Mouse (Mus musculus) mouse embryonic stem cell (cell line): Measurements from ENCODE around the gene Clcf1.

Experiments
- in situ Hi-C, 2 experiments: fragments of 300-500 bp; cut with MboI; formaldehyde crosslinking; loops; 1 replicate in 1 of 2; 3 replicates in 1 of 2; pipeline ENCODE4 v1.14.3; 2019 to 2020; ENCODE audit warnings: low sequenced_read_pairs in 2 of 2, low pct_unique_long_range_greater_than_20kb in 1 of 2, mixed read lengths in 1 of 2; ENCODE audit not compliant: unreplicated experiment in 1 of 2

The Clcf1 gene

DNA sequence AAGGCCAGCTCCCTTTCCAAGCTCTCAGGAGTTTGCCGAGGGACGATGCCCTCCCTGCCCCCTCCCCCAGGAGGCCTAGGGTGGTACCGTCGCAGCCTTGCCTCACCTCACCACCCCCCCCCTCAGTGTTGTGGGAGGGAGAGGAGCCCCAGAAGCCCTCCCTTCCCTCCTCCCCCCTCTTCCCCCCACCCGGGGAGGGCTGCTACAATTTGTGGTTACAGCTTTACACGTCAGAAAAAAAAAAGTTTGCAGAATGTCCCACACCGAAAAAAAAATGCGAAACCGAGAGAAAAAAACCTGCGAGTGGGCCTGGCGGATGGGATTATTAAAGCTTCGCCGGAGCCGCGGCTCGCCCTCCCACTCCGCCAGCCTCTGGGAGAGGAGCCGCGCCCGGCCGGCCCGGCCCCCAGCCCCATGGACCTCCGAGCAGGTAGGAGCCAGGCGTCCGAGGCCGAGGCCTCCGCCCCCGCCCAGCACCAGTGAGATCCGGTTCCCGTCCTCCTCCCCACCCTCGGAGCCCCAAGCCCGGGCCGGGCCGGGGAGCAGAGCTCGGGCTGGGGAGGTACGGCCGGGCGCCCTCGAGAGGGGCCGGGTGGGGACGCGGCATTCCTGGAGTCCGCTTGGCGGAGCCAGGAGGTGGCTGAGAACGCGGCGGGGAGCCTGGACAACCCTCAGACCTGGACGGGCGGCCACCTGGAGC lies at the start of gene Clcf1, which contains the start of gene AC109138.7:
Clcf1 (plus strand) TSS at position 168 of the 700 bp plus-strand sequence.
AC109138.7 (plus strand) TSS at position 287 of the 700 bp plus-strand sequence.
- in situ Hi-C loops = no loop called here

DNA sequence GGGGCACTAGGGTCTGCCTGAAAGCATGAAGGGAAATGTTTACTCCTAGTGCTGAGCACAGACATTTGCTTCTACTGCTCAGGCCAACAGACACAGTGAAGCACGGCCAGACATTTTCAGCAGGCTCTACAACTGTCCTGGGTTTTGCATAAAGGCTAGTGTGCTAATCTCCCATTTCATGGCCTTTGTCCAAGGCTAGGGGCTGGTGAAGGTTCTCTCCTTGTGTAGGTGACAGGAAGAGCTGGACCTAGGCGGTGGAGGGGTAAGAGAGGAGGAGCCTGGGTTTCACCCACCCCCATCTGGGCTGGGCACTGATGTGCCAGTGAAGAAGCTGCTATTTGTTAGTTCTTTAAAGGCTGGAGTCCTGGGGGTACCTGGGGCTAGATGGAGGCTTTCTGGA lies 49.3 kb upstream of the Clcf1 start:
- in situ Hi-C loops = no loop called here

DNA sequence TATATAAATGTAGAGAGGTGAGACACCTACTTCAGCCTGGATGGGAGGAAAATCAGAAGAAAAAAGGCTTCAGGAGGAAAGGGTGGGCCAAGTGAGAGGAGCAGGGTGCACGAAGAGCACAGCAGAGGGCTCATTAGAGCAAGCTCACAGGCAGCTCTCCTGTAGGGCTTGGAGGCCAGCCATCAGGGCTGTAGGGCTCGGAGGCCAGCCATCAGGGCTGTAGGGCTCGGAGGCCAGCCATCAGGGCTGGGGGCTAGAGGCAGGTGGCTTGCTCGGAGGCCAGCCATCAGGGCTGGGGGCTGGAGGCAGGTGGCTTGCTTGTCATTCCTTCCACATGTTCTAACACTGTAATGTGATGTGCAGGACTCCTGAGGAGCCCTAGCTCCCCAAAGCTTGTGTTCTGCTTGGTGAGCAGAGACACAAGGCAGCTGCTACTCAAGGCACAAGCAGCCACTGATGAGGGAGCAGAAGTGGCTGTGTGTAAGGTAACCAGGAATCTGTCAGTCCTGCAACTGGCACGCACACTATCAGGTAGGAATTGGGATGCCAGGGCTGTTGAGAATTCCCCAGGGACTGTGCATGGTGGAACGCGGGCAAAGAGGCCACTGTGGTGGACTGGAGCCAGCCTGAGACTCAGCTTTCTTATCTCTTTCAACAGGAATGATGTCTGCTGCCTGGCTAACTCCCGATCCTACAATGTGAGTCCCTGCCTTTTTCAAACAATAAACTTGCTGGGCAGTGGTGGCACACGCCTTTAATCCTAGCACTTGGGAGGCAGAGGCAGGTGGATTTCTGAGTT lies 47.2 kb upstream of the Clcf1 start:
- in situ Hi-C loops = no loop called here

DNA sequence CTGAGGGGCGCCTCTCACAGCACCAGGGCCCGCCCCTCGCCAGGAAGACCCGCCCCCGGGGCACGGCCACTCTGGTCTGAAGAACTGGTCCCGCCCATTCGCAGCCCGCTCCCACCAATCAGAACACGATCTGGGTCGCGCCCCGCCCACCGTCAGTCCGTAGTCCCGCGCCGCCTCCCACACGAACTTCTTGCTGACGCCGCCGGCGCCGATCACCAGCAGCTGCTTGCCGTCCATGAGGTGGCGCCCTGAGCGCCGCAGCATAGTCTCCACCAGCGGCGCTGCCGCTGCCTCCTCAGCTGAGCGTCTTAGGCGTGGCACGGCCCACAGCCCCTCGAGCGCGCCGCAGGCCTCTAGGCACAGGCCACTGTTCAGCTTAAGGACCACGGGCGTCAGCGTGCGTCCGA lies 44.7 kb upstream of the Clcf1 start:
- in situ Hi-C loops = no loop called here

DNA sequence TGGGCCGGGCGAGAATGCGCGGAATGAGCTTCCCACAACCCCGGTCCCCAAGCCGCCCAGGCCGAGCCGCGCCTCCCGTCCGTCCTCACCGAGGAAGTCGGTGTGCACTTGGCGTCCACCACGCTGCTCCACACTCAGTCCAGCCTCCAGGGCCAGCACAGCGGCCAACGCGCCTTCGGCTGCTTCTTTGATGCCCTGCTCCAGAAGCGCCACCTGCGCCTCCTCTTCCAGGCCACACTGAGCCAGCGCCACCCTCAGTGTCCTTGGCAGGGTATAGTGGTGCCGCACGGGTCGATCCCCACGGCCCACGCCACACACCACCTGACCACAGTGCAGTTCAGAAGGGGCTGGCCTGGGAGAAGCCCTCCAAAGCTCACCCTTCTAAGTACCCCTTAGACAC lies 44.2 kb upstream of the Clcf1 start:
- in situ Hi-C loops = no loop called here

DNA sequence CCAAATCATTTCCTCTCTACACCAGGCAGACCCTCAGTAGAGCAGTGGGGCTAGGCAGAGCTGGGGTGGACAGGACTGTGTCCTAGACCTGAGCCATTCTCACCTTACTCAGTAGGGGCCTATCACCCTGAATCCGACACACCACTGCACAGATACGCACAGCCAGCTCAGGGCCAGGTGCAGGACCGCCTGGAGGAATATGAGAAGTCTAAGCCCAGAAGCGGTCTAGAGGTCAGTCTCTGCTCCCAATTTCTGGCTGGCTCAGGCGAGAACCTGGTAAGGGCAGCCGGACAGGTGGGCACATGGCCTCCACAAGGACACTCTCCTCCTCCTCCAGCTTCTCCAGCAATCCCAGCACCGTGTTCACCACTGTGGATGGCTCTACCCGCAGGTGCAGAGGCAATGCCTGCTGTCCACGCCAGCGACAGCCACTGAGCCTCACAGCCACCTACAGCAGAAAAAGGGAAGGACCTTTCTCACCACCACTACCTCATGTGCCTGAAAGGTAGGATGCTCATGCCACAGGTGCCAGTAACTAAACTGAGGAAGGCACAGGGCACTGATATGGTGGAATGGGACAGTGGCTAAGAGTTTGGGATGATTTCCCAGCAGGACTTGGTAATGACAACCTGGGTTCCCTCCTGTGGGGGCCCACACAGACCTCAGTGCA lies 43.2 kb upstream of the Clcf1 start:
- in situ Hi-C loops = no loop called here

DNA sequence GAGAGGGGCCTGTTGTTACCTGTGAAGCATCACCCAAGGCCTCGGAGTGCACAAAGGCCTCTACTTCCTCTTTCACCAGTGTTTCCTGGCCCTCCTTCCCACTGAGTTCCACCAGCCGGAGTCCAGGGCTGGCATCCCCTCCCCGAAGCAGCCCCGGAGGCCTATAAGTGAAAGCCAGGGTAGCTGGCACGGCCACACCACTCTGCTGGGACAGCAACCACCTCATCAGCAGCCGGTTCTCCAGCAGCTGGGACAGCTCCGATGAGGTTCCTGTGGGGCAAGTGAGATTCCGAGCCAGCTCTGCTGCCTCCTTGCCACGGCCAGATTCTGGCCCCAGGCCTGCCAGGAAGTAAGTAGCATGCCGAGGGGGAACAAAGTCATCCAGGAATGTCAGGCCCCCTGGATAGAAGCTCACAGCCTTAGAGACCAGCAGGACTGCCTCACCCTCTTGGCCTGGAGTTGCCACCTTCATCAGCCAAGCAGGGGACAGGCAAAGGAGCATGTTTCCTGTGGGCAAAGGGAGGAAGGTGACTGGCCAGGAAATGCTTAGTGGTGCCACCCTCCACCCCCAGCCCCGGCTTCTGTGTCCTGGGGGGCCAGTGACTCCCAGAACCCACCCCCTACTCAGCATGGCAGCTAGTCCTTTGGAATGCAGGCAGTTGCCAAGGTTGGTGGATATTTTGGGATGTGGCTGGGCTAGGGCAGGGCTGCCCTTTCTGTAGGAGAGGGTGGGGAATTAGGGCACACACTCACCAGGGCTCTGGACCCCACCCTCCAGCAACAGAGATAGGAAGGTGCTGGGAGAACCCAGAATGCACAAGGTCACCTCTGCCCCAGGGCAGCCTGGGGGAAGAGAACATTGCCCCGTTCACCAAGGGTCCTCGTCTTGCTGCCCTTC lies 42.4 kb upstream of the Clcf1 start:
- in situ Hi-C loops = no loop called here

DNA sequence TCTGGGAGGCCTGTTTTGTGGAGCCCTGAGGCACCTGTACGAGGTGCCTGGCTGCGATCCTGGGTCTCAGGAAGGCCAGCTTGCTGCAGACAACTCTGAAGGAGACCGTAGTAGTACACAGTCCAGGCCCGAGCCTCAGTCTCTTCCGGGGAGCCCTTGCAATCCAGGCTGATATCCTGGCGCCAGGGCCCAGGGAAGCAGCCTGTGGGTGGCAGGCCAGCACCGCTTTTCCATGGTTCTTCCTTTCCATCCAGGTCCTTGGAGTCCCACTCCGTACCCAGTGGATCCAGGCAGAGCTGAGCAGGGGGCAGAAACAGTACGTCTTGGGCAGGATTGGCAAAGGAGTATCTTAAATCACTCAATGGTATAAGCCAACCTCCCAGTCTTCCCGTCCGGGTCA lies 41.1 kb upstream of the Clcf1 start:
- in situ Hi-C loops = no loop called here

DNA sequence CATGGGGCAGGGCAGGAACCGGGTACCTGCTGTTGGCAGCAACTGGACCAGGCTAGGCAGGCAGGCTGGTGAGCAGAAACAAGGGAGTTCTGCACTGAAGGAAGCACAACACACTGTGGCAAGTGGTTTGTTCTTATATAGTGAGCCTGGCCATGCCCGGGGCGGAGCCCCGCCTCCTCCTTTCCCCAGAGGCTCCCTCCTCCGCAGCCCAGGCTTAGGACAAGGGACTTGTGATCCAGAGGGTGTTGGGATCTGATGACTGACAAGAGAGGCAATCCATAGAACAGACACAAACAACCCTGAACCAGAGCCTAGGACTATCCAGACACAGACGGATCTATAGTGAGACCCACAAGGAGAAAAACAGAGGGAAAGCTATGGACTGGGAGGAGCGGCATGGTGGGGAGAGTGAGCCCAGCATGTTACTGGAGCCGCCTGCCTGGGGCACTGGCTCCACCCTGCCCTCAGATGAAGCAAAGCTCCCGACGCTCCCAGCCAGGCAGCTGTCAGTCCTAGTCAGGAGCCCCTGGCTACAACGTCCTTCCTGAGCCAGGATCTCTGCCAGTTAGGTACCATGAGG lies 38.6 kb upstream of the Clcf1 start, which contains the start of gene Carns1:
Carns1 (minus strand) TSS at position 112 of the 580 bp plus-strand sequence.
- in situ Hi-C loops = no loop called here

DNA sequence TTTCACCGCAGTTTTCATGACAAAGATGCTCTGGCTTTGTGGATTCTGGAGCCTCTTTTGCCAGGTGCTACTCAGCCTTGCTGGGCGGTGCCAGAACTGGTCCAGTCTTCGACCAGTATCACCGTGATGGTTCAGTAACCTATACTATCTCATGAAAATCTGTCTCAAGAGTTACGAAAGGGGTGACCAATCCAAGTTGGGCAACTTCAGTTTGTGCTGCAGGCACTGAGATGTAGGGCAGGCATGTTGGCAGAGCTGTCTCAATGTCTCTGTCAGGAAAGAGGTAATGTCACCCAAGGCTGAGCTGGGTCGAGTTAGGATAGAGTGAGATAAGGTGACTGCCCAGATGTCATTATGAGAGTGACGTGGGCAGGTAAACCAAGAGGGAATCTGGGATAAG lies 33.6 kb upstream of the Clcf1 start:
- in situ Hi-C loops = no loop called here

DNA sequence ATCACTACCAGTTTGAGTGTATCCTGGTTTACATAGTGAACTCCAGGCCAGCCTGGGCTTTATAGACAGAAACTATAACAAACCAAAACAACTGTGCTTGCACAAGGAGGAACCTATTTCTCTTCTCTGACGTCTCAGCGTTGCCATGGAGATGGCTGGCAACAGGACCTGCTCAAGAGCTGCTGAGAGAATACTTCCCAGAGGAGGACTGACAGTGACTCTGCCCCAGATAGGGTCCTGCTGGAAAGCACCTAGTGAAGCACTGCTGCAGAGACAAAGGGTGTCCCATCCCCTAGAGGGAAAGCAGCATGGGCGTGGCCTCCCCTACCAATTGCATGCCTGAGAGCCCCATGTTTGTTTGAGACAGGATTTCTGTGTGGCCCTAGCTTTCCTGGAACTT lies 32.1 kb upstream of the Clcf1 start:
- in situ Hi-C loops = no loop called here

DNA sequence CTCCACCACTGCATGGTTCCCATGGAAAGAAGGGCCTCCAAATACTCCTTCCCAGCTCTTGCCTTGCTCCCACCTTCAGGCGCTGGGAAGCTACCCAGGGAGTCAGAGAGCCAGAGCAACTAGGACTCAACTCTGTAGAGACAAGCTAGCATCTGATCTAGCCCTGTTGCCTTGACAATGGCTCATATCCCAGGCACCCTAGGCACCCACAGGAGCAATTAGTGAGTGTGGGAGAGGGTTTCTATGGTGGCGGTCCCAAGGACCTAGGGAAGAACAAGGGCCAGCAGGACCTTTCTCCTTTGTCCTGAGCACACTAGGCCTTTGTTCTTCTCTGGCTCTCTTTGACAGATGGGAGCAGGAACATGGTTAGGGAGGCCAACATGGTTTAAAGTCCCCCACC lies 30.3 kb upstream of the Clcf1 start:
- in situ Hi-C loops = no loop called here

DNA sequence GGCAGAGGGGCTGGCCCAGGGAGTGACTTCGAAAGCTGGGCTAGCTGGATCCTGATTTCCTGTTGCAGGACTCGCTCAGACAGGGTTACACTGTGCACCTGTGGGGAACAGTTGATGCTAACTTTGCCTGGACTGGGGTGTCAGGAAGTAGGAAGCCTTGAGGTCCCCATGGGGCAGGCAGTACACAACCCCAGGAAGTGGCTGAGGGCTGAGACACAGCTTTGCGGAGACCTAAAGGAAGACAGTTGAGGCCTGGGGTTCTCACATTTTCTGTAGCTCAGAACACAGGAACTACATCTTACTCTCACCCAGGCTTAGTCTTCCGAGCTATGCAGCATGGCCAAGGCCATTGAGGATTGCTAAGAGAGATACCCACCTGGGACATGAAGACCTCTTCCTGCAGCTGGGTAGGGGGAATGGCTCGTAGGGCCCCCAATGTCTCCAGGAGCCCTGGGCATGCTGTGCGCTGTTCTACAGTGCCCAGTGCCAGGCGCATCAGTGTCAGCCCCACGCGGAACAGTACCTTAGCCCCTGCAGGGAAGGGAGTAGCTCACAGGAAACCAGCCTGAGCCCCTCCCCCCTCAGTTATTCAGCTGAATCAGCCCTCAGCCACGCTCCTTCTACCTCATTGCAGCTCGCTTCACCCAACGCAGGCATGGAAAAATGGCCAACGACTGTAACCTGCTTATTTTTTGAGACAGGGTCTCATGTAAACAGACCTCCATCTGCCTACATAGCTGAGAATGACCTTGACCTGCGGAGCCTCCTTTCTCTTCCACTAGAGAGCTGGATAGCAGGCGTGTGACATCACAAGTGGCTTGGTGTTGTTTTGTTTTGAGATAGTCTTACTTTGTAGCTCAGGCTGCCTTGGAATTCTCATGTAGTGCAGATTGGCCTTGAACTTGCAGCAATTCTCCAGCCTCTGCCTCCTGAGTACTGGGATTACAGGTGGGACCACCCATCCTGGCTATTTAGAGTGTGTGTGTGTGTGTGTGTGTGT lies 28.8 kb upstream of the Clcf1 start:
- in situ Hi-C loops = no loop called here

DNA sequence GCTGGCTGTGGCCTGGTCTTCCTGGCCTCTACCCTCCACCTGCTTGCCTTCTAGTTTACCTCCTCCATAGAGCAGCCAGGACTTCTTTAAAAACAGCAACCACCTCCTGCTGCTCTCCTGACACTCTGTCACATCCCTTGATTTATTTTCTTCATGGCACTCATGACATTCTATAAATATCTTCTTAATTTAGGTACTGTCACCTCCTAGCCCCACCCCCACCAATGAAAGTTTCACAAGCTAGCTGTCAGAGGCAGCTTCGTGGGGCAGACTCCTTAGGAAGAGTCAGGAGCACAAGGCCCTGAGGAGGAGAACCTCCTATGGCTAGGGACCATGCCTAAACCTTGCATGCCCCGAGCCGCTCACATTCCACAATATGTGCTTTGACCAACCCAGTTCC lies 26.7 kb upstream of the Clcf1 start:
- in situ Hi-C loops = no loop called here

DNA sequence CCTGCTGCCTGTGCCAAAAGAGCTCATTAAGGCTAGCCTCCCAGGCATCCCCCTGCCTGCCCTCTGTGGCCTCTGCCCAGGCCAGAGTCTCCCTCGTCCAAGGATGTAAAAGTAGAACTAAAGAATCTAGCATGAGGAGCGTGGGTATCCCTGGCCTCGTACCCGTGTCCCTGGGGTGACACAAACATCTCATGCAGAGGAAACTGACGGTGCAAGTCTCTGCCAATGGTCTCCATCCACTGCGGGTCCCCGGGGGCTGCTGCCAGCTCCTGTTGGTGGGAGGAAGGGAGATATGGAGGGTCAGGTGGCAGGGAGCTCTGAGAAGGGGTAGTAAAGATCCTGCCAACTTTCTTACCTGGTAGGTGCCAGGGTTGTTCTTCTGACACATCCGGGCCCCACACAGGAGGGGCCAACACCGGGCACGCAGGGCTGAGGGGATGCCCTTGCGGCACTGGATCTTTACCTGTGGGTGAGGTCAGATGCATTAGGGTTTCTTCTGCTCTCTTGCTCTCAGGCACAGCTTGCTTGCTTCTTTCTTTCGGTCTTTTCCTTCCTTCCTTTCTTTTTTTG lies 24.9 kb upstream of the Clcf1 start:
- in situ Hi-C loops = no loop called here

DNA sequence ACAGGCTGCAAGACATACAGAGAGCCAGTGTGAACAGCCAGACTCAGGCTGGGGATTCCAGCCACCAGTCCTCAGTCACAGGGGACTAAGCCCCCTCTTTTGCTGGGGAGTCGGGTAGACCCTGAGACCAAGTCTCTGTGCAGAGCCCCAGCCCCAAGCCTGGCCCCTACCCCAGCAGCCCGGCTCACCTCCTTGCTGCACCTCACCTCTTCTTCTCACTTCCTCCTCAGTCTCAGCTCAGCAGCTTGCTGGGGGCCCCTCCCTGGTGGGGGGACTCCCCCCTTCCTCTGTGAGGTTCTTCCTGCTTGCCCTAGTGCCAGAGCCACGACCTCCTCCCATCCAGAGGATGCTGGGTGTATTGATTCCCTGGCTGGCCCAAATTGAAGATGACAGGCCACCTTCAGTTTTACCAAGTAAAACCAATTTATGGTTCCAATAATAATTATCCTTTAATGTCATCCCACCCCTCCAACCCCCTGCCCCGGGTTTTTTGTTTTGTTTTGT lies 23.2 kb upstream of the Clcf1 start, which contains the start of gene Tbc1d10c:
Tbc1d10c (minus strand) TSS at position 454 of the 504 bp plus-strand sequence.
- in situ Hi-C loops = no loop called here
